Mouse (Mus musculus) testis, postnatal 14 days (tissue): Measurements from ENCODE around the gene Gm960.
A peak's percentile ranks its signal among the peaks of the same experiment; 100 is the strongest.

ENCODE experiments used
- DNase-seq: peaks from one replicate; pipeline ENCODE4 v3.0.0; 2021; ENCODE audit warnings: low spot score

Gm960 gene

DNA sequence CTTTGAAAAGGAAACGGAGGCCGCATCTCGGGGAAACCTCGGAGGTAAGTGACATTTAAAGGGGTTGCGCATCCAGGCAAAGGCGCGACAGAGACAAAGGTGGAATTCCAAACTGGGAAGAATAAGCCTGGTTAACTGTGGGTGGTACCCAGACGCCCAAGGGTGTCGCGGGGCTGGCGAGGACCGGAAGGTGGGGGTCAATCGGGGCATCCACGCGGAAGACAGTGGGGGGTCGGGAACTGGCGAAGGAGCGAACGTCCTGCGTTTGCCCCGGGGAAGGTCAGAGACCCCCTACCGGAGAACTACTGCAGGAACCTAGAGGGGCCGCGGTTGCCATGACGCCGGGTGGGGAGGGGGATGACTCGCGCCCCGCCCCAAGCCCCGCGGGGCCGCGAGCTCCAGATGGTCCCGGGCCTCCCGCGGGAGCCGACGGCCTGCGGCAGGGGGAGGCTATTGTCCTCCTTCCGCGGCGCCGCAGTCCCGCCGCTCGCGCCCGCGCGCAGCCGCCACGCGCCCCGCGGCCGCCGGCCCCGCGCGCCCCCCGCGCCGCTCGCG, 13.2 kb upstream of the Gm960 start:
- DNase-seq, result peak; percentile 57

DNA sequence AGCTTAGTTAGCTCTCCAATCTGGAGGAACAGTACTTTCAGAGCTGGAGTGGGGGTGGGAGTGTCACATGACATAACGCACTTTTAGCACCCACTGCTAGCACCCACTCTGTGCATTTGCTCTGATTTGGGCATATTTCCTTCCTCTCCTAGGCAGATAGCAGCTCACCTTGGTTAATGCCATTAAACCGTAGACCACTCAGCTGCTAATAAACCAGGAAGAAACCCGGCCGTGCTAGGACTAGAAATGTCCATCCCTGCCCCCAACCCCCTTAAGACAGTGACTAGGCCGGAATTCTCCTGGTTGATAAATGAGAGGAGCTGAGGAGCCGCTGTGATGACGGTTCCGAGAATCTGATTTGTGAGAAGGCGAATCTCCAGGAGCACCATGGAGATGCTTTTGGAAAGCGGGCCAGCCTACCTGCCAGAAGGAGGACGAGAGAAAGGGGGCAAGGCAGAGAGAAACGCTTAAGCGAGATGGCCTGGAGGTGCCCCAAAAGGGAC, 12.7 kb upstream of the Gm960 start, which contains the start of gene Sptbn2:
Gene Sptbn2, plus strand, starts transcription at position 70 of the 503 bp plus-strand sequence.
- DNase-seq, result no peak

DNA sequence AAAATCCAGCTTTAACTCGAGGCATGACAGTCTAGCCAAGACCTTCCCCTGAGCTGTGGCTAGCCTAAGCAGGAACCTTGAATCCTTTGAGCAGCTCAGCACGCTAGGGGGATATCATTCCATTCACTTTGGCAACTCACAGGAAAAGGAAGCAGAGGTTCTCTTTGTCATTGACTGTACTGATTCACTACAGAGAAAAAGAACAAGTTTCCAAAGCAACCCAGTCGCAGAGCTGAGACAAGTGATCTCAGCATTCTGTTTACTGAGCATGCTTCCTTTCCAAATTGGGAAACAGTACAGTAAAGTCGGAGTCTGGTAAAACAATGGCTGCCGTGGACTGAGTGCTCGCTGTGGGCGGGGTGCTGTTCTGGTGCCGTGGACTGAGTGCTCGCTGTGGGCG, 10.3 kb upstream of the Gm960 start:
- no peak for DNase-seq

DNA sequence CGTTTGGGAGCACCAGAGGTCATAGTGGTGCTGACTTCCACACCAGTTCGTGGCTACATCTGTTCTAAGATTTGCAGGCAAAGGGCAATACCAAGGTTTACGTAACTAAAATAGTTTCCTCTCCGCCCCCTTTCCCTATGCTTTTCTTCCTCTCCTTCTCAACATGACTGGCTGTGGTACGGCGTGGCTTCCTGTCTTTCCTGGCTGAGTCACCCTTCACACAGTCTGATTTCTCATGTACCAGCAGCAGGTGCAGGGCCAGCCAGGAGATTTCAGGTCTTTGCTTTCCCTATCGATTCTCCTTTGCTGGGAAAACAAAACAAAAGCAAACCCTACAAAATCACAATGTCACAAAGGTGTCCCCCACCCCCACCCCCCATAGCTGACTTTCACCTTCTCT, 2.8 kb upstream of the Gm960 start:
- no peak for DNase-seq

DNA sequence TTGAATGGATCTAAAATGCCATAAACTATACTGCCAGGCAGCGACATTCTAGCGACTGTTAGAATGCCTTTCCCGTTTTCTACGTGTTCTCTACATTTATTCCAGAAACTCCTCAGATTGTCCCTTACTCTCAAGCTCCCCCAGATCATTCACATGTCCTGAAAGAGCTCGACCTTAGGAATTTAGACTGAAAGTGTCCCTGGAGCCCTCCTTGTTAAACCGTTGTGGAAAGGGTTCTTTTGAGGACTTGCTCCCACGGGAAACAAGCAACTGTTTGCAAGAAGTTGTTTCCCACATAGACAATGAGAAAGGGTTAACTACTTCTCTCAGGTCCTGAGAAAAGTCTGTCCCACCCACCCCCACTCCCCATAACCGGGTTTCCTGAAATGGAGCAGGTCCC, 2.2 kb upstream of the Gm960 start:
- DNase-seq, result no peak

DNA sequence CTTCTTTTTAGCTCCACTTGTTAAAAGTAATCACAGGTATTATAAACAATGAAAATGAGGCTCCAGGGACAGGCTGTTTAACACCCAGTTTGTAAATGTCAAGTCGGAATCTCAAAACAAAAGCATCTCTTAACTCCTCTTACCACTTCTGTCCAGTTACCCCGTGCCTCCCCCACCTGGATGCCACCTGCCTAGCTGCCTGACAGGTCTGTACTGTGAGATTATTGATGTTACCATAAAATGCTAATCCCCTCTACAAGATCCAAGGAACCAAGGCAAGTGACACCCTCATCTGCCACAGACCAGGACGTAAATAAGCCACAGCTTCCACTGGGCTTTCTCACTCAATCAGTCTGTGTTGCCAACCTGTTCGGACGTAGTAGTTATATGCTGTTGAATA, 1.4 kb upstream of the Gm960 start:
- no peak for DNase-seq

DNA sequence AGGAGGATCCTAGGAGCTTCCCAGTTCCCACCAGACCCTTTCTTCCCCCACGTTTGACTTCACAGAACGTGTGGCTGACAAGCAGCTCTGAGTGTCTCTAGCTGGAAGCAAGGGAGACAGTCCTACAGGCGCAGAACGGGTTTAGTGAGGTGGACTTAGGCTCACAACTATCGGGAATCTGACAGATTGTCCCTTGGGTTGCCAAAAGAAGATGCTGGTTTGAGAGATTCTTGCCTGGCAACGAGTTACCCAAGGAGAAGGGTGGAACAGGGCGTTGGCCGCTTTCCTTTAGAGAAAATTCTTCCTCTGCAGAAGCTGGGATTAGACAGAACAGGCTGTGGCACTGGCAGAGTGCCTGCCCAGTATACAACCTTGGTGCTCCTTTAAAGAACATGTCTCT, 388 bp upstream of the Gm960 start:
- DNase-seq, result no peak

DNA sequence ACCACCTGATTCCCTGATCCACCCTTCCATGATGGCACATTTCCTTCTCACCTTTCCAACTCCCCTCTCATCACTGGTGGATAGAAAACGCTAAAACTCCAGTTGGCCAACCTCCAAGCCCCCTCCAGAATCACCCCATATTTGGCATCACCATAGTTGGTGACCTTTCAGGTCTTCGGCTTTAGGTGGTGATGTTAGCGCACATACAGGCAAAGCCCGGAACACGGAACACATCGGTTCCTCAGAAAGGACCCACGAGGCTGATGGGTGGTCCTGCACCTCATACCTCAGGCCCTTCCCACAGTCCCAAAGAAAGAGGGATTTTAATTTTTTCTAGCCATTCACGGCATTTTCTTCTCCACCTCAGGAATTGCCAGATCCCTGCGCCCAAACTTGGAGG, 747 bp downstream of the Gm960 start:
- DNase-seq, result no peak

DNA sequence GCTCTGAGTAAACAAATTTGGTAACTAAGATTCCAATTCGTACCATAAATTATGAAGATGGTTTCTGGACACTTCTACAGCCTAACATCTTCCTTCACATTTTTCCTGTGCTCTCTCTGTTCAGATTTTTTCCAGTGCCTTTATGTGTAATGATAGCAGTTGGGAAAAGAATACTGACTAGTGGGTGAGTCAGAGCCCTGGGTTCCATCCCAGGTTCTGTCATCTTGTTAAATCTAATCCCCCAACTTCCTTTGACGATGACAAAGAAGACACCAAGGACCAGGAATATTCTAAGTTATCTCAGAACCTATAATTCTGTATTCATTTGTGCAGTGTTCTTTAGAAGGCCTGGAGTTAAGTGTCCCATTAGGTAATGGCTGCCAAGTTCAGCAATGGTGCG, 1.3 kb downstream of the Gm960 start:
- DNase-seq, result no peak

DNA sequence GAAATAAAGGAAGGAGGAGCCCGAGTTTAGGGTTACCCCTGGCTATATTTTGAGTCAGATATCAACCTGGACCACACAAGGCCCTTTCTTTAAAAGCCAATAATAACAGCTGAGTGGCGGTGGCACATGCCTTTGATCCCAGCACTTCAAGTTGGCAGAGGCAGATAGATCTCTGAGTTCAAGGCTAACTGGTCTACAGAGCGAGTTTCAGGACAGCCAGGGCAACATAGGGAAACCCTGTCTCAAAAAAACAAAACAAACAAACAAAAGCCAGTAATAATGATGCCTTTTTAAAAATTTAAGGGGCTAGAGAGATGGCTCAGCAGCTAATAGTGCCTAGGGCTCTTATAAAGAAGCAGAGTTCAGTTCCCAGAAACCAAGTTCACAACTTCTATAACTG, 4.1 kb downstream of the Gm960 start:
- no peak for DNase-seq

DNA sequence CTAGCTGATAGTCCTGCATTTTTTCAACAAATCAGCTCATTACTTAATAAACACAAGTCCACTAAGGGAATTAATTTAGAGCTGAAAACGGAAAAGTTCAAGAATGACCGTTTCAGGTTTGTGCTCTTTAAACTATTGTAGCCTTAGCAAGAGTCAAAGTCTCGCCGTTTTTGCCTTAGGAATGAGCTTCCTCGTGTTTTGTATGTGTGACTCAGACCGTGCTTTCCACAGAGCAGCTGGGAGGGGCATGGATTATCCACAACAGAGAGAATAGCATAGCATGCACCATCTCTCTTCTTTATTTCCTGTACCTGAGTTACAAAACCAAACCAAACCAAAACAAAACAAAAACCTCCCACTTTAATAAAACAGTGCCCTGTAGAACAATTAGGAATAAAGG, 26.1 kb downstream of the Gm960 start:
- no peak for DNase-seq

DNA sequence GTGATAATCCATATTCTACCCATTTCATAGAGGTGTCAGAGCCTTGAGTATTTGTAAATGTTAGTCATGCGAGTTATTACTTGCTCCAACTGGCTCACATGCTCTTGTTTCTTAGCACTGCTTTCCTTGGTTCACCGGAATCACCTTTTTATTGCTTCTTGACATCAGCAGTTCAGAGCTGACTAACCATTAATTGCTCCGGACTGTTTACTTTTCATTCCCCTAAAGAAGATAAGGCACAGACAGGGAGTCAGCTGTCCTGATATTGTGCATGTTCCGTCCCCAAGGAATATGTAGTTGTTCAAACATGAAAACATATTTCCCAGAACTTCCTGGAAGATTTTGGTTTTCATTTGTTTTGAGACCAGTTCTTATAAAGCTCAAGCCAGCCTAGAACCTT, 27.7 kb downstream of the Gm960 start:
- no peak for DNase-seq

DNA sequence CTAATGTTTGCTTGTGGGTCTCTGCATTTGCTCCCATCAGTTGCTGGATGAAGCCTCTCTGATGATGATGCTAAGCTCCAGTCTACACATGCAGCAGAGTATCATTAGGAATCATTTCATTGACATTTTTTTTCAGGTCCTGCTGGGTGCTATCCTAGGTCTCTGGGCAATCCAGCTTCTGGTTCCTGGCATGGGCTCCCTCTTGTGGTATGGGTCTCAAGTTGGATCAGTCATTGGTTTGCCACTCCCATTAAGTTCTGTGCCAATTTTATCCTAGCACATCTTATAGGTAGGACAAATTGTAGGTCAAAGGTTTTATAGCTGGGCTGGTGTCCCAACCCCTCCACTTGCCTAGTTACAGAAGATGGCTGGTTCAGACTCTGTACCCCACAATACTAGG, 31.7 kb downstream of the Gm960 start:
- no peak for DNase-seq

DNA sequence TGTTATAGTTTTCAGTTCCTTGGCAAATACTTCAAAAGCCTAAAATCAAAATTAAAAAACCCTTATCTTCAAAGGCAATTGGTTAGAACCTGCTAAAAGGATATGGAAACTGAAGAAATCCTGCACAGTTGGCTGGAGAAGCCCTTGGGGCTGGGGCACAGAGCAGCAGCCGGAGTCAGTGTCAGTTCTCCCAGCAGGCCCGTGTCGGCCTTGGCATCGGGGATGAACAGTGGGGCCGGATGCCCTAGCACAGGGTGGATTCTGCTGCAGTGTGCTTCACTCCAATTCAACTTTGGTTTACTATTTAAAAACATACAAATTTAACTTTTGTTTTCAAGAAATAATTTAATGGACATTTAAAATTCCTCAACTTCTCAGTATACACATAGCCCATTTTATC, 40.3 kb downstream of the Gm960 start:
- DNase-seq, result no peak

DNA sequence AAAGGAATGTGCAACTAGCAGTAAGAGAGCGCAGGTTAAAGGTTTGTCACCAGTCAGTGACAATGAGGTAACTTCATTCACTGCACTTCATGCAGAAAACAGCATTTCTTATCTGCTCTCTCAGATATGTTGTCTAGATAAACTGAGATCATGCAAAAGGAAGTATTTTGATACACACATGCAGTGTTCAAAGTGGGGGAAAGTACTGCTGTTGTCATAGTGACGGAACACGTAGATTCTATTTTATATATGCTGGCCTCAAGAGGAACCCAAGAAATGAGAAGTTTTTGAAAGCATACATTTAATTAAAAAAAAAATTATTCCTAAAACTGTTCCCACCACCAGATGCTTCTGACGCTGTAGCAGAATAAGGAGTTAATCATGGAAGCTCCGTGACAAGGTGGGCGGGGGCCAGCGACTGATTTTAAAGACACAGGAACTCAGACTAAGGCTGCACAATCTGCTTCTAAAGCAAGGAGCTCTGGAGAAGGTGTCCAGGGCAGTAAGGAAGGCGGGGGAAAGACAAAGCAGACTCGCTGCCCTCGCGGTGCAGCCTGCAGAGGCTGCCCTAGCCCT, 51.5 kb downstream of the Gm960 start:
- no peak for DNase-seq

DNA sequence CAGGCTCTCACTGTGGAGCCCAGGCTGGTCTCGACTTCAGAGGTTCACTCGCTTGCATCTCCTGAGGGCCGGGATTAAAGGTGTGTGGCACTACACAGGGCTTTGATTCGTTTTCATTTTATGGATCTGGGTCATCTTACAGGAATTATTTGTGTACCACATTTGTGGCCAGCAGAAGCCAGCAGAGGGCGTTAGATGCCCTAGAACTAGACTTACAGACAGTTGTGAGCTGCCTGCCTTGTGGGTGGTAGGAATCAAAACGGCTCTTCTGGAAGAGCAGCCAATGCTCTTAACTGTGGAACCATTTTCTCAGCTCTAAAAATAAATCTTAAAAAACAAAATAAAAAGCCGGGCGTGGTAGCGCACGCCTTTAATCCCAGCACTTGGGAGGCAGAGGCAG, 54.2 kb downstream of the Gm960 start:
- no peak for DNase-seq

DNA sequence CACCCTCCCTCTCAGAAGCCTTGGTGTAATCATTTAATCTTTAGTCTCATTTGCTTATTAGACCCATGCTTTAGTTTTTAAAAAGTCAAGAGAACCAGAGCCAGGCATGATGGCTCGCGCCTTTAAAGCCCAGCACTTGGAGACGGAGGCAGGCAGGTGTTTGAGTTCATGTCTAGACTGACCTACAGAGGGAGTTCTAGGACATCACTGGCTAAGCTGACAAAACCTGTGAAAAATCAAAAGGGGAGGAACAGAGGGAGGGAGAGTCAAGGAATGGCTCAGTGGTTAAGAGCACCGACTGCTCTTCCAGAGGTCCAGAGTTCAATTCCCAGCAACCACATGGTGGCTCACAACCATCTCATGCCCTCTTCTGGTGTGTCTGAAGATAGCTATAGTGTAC, 62.5 kb downstream of the Gm960 start:
- no peak for DNase-seq

DNA sequence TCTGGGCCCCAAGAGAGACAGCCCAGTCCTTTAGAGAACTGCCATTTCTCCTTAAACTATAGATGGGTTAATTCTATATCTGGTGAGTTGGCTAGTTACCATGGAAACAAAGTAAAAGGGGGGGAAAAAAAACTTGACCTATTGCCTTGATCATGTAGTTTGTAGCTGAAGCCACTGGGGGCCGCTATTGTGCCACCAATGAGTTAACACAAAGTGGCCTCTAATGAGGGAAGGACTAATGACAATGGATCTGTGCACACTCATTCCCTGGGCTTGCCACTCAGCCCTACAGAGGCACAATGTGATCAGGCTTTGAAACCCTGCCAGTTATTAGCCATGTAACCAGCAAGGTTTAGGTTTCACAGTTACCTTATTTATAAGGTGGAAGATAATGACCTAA, 69.6 kb downstream of the Gm960 start:
- DNase-seq, result no peak

DNA sequence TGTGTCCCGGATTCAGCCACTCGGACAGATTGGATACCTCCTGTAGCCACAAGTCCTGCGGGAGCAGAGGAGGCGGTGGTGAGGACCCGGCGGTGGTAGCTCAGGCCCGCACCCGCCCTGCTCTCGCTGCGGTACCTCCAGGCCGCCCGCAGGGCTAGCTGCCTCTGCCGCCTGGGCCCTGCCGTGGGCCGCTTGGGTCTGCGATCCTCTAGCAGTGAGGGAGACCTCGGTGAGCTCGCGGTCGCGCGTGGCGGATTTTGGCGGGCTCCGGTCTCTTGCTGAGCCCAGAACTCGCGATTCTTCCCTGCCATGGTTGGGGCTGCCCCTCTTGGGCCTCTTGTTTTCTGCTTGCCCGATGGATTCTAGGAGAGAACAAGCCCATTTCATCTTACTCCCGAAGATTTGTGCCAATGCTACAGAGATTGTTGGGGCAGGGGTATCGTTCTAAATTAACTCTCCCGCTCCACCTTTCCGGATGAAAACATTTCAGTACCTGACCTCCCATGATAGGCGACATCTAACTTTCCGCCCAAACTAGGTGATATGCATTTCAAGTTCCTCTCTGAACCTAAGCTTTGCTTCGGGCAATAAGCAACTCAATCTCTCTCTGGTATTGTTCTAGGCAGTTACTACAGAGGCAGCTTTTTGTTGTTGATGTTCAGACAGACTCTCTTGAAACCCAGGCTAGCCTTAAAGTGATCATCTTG, 72.5 kb downstream of the Gm960 start:
- DNase-seq, result no peak

DNA sequence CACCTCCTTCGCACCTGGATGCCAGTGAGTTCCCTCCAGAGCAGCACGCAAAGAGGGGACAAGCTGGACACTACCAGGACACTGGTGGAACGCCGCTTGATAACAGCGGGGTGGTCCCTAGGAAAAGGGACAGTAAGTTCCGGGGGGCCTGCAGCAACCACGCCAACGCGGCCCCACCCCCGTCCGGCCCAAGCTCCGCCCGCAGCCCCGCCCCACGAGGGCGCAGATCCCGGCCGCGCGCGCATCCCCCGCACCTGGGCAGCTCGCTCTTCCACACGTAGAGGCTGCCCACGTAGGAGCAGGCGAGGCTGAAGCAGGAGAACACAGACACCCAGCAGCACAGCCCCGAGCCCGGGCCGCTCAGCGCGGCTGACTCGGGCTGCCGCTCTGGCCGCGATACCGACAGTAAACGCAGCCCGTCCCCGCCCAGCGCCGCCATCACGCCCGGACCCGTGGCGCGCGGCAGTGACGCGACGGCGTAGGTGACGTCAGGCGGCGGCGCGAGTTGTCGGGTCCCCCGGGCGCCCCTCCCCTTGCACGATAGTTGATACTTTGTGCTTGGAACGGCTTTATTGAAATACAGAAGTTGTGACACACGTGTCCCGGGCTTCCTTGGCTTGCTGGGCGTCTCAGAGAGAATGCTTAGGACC, 73.2 kb downstream of the Gm960 start, which contains the start of gene Rce1:
Gene Rce1, minus strand, starts transcription at position 463 of the 650 bp plus-strand sequence.
- DNase-seq, result peak; percentile 89

DNA sequence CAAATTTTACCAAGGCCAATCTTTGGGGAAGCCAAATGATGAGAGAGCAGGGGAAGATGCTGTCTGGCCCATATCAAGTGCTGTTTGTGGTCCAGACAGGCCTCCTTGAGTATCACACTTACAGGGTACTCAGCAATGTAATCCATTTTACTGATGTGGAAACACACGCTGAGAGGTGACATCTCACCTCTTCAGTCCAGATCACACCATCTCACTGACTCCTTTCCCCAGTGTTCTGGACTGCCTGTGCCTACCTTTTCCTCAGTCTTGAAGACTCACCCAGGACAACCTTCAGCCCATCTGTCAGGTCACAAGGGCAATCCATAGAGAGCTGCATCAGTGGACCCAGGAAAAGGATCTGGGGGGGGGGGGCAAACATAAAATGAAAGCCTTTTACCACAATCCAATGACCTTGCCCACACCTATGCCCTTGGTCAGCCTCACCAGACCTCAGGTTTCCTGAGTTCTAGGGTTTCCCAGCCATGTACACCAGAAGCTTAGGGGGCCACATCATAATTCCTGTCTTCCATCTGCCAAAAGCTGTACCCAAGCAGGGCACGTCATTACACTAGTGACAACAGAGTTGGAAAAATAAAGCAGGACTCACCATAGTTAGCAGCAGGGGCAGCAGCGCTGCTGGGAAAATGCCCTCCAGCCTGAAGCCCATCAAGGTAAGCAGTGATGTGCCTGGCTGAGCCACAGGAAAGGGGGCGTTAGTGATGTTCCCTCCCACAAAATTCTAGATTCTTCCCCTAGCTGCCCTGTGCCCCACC, 73.9 kb downstream of the Gm960 start:
- no peak for DNase-seq

DNA sequence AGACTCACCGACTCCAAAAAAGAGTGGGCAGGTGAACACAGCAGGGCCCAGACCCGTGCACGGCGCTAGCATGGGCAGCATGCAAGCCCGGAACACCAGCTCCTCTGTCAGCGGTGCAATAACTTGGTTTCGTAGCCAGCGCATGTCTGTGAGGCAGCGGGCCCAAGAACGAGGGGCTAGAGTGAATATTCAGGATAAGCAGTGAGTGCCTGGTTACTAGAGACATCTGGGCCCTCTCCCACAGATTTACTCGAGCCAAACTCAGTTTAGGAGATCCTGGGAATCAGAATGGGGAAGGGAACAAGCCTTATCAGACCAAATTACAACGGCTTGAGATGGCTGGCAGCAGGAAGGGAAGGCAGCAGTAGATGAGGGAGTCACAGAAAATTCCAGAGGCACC, 74.5 kb downstream of the Gm960 start:
- DNase-seq, result no peak
